Mouse (Mus musculus) myocyte (in vitro differentiated cells): ENCODE results near the gene Zfp462. TPM values are rescaled to one million over a fixed set of nuclear protein-coding genes. Genes with fewer than 3 reads are reported as not detected.

ENCODE experiments used
- H3K27me3 ChIP-seq: one replicate; pipeline ENCODE4 v1.6.1; 2011; ENCODE audit not compliant: control insufficient read depth, insufficient read depth, insufficient read length
- H3K36me3 ChIP-seq: one replicate; pipeline ENCODE4 v1.6.1; 2011; ENCODE audit not compliant: control insufficient read depth, insufficient read depth
- H3K4me2 ChIP-seq: one replicate; pipeline ENCODE4 v1.6.1; 2011; ENCODE audit warnings: low read depth, control low read depth
- H3K4me3 ChIP-seq: one replicate; pipeline ENCODE4 v1.5.1; 2011; ENCODE audit warnings: mild to moderate bottlenecking, control low read depth, moderate library complexity
- H3K79me2 ChIP-seq: one replicate; pipeline ENCODE4 v1.6.1; 2011; ENCODE audit not compliant: control insufficient read depth, insufficient read depth
- H3ac ChIP-seq: one replicate; pipeline ENCODE4 v1.6.1; 2011; ENCODE audit not compliant: control insufficient read depth, insufficient read length
- CEBPB ChIP-seq: IDR thresholded peaks from 2 replicates; pipeline ENCODE4 v1.6.1; 2011; ENCODE audit warnings: mild to moderate bottlenecking, moderate library complexity; ENCODE audit not compliant: poor library complexity, insufficient read depth, severe bottlenecking
- E2F4 ChIP-seq: IDR thresholded peaks from one replicate; pipeline ENCODE4 v1.6.1; 2011; ENCODE audit warnings: mild to moderate bottlenecking, control low read depth, moderate library complexity; ENCODE audit not compliant: insufficient read depth
- MAX ChIP-seq: IDR thresholded peaks from one replicate; pipeline ENCODE4 v1.6.1; 2011; ENCODE audit warnings: low read depth, mild to moderate bottlenecking, control low read depth
- MYOD1 ChIP-seq, 3 experiments: IDR thresholded peaks; one replicate each; pipeline ENCODE4 v1.6.1; 2011; ENCODE audit warnings: control low read depth in 2 of 3, low read depth in 2 of 3, mild to moderate bottlenecking in 2 of 3, moderate library complexity in 1 of 3; ENCODE audit not compliant: insufficient read length in 2 of 3, control insufficient read depth in 1 of 3
- MYOG ChIP-seq, 3 experiments: IDR thresholded peaks; one replicate each; pipeline ENCODE4 v1.6.1; 2011; ENCODE audit warnings: control low read depth in 2 of 3, low read depth in 2 of 3, mild to moderate bottlenecking in 2 of 3; ENCODE audit not compliant: insufficient read length in 2 of 3, control insufficient read depth in 1 of 3, insufficient read depth in 1 of 3
- POLR2A ChIP-seq: IDR thresholded peaks from one replicate; pipeline ENCODE4 v1.6.1; 2011; ENCODE audit warnings: low read depth, mild to moderate bottlenecking, control low read depth, moderate library complexity; ENCODE audit not compliant: insufficient read length
- POLR2AphosphoS2 ChIP-seq: IDR thresholded peaks from one replicate; pipeline ENCODE4 v1.6.1; 2011; ENCODE audit warnings: low read depth, control low read depth; ENCODE audit not compliant: insufficient read length
- SRF ChIP-seq: IDR thresholded peaks from one replicate; pipeline ENCODE4 v1.6.1; 2011; ENCODE audit warnings: low read depth; ENCODE audit not compliant: control insufficient read depth, insufficient read length
- TCF12 ChIP-seq: IDR thresholded peaks from one replicate; pipeline ENCODE4 v1.6.1; 2011; ENCODE audit warnings: mild to moderate bottlenecking, control low read depth; ENCODE audit not compliant: poor library complexity, insufficient read depth, severe bottlenecking
- TCF3 ChIP-seq: IDR thresholded peaks from one replicate; pipeline ENCODE4 v1.6.1; 2011; ENCODE audit warnings: low read depth, control low read depth; ENCODE audit not compliant: insufficient read length
- USF1 ChIP-seq: IDR thresholded peaks from one replicate; pipeline ENCODE4 v1.6.1; 2011; ENCODE audit warnings: low read depth, mild to moderate bottlenecking, control low read depth, moderate library complexity
- polyA plus RNA-seq: library from polyadenylated mRNA; unstranded; fragments of >200 nt; fragmentation: generic; extraction: Trizol; gene quantifications from one replicate; pipeline ENCODE4 v1.2.1, GENCODE M21; 2012; ENCODE audit warnings: missing spikeins

The Zfp462 gene
- polyA plus RNA-seq, 1 experiment = 3.1 TPM

GRCm38 (mm10) chr4:54947056-54947990 lies 2.5 kb downstream of the Zfp462 start:
- Histone ChIP-seq H3ac (peak overlapping the region; percentile 76), H3K79me2 (peaks cover 31% of the 10 kb centered on the region), H3K36me3 (no peaks in the 10 kb centered on the region), H3K4me3 (peak overlapping the region; percentile 96), H3K4me2 (peak overlapping the region; percentile 98), H3K27me3 (no peaks in the 10 kb centered on the region)
- TF ChIP-seq E2F4 (no peak), USF1 (peak; percentile 83), MYOG (IDR thresholded peaks at IDR 0.05; ENCODE audit: control insufficient read depth in 1 of 3, insufficient read depth in 1 of 3, insufficient read length in 2 of 3, low read depth in 2 of 3) (no peak), POLR2AphosphoS2 (no peak), POLR2A (no peak), MAX (no peak)

GRCm38 (mm10) chr4:54947991-54948615 lies 3.3 kb downstream of the Zfp462 start:
- TF ChIP-seq TCF12 (no peak), TCF3 (no peak), MYOG (IDR thresholded peaks at IDR 0.05; ENCODE audit: control insufficient read depth in 1 of 3, insufficient read depth in 1 of 3, insufficient read length in 2 of 3, low read depth in 2 of 3) (no peak), POLR2A (peak; percentile 56), SRF (no peak), POLR2AphosphoS2 (peak; percentile 21)
- H3K27me3 ChIP-seq = no peaks in the 10 kb centered on the region
- peak overlapping the region; percentile 96 for H3K4me3 ChIP-seq
- no peaks in the 10 kb centered on the region for H3K36me3 ChIP-seq
- H3K4me2 ChIP-seq = peak overlapping the region; percentile 98
- H3ac ChIP-seq = peak overlapping the region; percentile 76
- peaks cover 36% of the 10 kb centered on the region for H3K79me2 ChIP-seq

GRCm38 (mm10) chr4:54948616-54949560 lies 4.0 kb downstream of the Zfp462 start:
- peak overlapping the region; percentile 96 for H3K4me3 ChIP-seq
- peaks cover 36% of the 10 kb centered on the region for H3K79me2 ChIP-seq
- no peaks in the 10 kb centered on the region for H3K27me3 ChIP-seq
- peak overlapping the region; percentile 76 for H3ac ChIP-seq
- H3K36me3 ChIP-seq = no peaks in the 10 kb centered on the region
- TF ChIP-seq USF1 (no peak), MYOD1 (IDR thresholded peaks at IDR 0.05; ENCODE audit: control insufficient read depth in 1 of 3, insufficient read length in 2 of 3, low read depth in 2 of 3) (peak in 1 of 3 experiments; percentile 3)
- H3K4me2 ChIP-seq = peak overlapping the region; percentile 98

GRCm38 (mm10) chr4:54949561-54949940 lies 4.7 kb downstream of the Zfp462 start:
- H3K4me2 ChIP-seq = peak overlapping the region; percentile 98
- H3K36me3 ChIP-seq = no peaks in the 10 kb centered on the region
- peak overlapping the region; percentile 96 for H3K4me3 ChIP-seq
- H3K27me3 ChIP-seq = no peaks in the 10 kb centered on the region
- H3K79me2 ChIP-seq = peaks cover 36% of the 10 kb centered on the region
- TF ChIP-seq TCF3 = no peak
- TF ChIP-seq SRF = no peak
- no peak for TF ChIP-seq MAX
- no peak for TF ChIP-seq USF1
- peak overlapping the region; percentile 76 for H3ac ChIP-seq

GRCm38 (mm10) chr4:54950136-54950535 lies 5.3 kb downstream of the Zfp462 start:
- peaks cover 39% of the 10 kb centered on the region for H3K79me2 ChIP-seq
- no peaks in the 10 kb centered on the region for H3K36me3 ChIP-seq
- TF ChIP-seq CEBPB (no peak), USF1 (no peak), MYOD1 (IDR thresholded peaks at IDR 0.05; ENCODE audit: control insufficient read depth in 1 of 3, insufficient read length in 2 of 3, low read depth in 2 of 3) (no peak)
- peak overlapping the region; percentile 96 for H3K4me3 ChIP-seq
- H3ac ChIP-seq = no peak overlapping the region
- peak overlapping the region; percentile 98 for H3K4me2 ChIP-seq
- no peaks in the 10 kb centered on the region for H3K27me3 ChIP-seq
